Mouse (Mus musculus): Measurements from ENCODE around the gene Gm17416. TPM values are rescaled to one million over a fixed set of nuclear protein-coding genes. Genes with fewer than 3 reads are reported as not detected.
A peak's percentile ranks its signal among the peaks of the same experiment; 100 is the strongest.

The Gm17416 gene
- not detected in 2 replicates for polyA plus RNA-seq (2015; fragmentation: Nextera tagmentation; extraction: Ambion mirVana)

- H3K9ac ChIP-seq, result no peak within 1 kb of the TSS
- no peak within 1 kb of the TSS for H3K27ac ChIP-seq
- no peak within 1 kb of the TSS for H3K4me2 ChIP-seq
- no peak for ATAC-seq
- H3K9me3 ChIP-seq (replicated peaks), result no peaks in the 10 kb centered on the region
- no peaks in the 10 kb centered on the region for H3K36me3 ChIP-seq (ENCODE audit: poor library complexity, severe bottlenecking)
- no peak within 1 kb of the TSS for H3K4me3 ChIP-seq
- H3K4me1 ChIP-seq, result no peaks in the 10 kb centered on the region
- no peaks in the 10 kb centered on the region for H3K27me3 ChIP-seq
- 80% methylated on average over 5 of the region's 5 CpGs for WGBS
Observed at GRCm38 (mm10) chr2:152569038-152569437, at the start of gene Gm17416. Gene Gm17416, plus strand, starts transcription at chr2:152569338.

- H3K27me3 ChIP-seq, result no peaks in the 10 kb centered on the region
- H3K9me3 ChIP-seq (replicated peaks), result no peaks in the 10 kb centered on the region
- no peak for ATAC-seq
- no peak within 1 kb of the TSS for H3K4me3 ChIP-seq
- no peak within 1 kb of the TSS for H3K27ac ChIP-seq
- H3K4me2 ChIP-seq, result no peak within 1 kb of the TSS
- H3K4me1 ChIP-seq, result no peaks in the 10 kb centered on the region
- H3K9ac ChIP-seq, result no peak within 1 kb of the TSS
- H3K36me3 ChIP-seq (ENCODE audit: poor library complexity, severe bottlenecking), result no peaks in the 10 kb centered on the region
- 57% methylated on average over 13 of the region's 13 CpGs for WGBS
Observed at GRCm38 (mm10) chr2:152539944-152540710, 29.0 kb upstream of the Gm17416 start, which contains the start of gene Defb29. Gene Defb29, minus strand, starts transcription at chr2:152540098.

DNA sequence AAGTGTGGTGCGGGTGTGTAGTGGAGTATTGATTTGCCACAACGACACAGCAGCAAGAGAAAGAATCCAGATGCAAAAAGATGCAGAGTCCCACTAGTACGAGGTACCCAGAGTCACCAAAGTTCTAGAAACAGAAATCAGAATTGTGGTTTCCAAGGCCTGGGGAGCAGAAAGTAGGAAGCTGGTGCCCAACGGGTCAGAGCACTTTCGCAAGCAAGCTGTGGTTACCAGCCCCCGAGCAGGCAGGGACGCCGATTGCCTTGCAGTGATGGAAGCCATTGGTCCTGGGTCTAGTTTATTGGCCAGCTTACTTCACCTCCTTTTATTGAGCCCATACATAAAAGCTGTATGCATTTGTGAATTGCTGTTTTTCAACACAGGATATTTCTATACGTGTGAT, 27.2 kb upstream of the Gm17416 start:
- H3K36me3 ChIP-seq (ENCODE audit: poor library complexity, severe bottlenecking), result no peaks in the 10 kb centered on the region
- no peak overlapping the region for H3K27ac ChIP-seq
- no peak overlapping the region for H3K4me3 ChIP-seq
- H3K27me3 ChIP-seq, result no peaks in the 10 kb centered on the region
- H3K9ac ChIP-seq, result no peak overlapping the region
- H3K4me2 ChIP-seq, result no peak overlapping the region
- no peaks in the 10 kb centered on the region for H3K9me3 ChIP-seq (replicated peaks)
- WGBS, result 87% methylated on average over 9 of the region's 9 CpGs
- no peak for ATAC-seq
- no peaks in the 10 kb centered on the region for H3K4me1 ChIP-seq

DNA sequence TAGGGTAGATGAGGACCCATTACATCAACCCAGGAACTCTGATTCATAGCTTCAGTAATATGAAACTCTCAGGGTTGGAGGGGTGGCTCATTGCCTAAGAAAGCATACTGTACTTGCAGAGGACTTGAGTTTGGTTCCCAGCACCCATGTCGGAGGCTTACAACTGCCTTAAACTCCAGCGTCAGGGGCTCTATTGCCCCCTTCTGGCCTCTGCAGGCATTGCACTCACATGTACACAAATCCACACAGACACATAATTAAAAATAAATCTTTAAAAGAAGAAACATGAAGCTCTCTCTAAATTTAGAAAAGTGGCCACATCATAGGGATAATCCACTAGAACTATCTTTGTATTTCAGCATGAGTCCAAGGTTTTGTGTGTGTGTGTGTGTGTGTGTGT, 26.2 kb upstream of the Gm17416 start:
- H3K27ac ChIP-seq, result no peak overlapping the region
- WGBS, result 79% methylated on average over 2 of the region's 2 CpGs
- H3K4me1 ChIP-seq, result no peaks in the 10 kb centered on the region
- no peak overlapping the region for H3K4me2 ChIP-seq
- H3K4me3 ChIP-seq, result no peak overlapping the region
- no peak overlapping the region for H3K9ac ChIP-seq
- no peaks in the 10 kb centered on the region for H3K36me3 ChIP-seq (ENCODE audit: poor library complexity, severe bottlenecking)
- no peaks in the 10 kb centered on the region for H3K9me3 ChIP-seq (replicated peaks)
- H3K27me3 ChIP-seq, result no peaks in the 10 kb centered on the region
- no peak for ATAC-seq

DNA sequence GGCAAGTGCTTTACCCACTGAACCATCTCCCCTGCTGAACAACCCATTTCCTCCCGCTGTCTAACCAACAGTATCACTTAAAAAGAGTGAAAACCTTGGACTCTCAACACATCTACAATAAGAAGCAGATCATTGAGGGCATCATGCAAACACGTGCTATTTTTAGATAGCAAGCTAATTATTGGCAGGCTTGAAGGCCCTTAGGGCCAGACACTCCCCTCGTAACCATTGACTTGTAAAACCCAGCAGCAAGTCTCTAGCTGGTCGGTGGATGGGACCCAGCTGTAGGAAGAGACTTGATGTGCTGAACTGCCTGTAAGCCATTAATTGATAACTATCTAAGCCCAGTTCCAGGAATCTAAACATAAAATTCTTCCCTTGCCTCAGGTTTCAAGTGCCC, 25.7 kb upstream of the Gm17416 start:
- no peaks in the 10 kb centered on the region for H3K9me3 ChIP-seq (replicated peaks)
- WGBS, result 84% methylated on average over 4 of the region's 4 CpGs
- ATAC-seq, result no peak

DNA sequence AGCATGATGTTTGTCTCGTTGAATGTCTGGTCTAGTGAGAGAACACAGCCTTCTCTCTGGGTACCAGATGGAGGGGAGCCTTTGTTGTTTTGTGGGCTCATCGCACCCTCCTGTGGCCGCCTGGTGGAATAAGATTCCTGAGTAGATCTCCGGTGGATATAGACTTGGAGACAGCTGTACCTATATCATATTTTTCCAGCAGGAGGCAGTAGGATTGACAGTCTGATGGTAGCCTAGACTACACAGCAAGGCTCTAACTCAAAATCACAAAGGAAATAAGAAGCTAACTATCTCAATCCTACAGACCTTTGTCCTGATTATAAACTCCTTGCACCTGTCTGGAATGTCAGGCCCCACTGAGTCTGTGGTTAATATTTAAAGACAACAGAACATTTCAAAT, 24.4 kb upstream of the Gm17416 start:
- Histone ChIP-seq H3K27me3 (no peaks in the 10 kb centered on the region), H3K4me3 (no peak overlapping the region), H3K4me2 (no peak overlapping the region), H3K9ac (no peak overlapping the region), H3K9me3 (replicated peaks) (no peaks in the 10 kb centered on the region), H3K4me1 (no peaks in the 10 kb centered on the region), H3K36me3 (ENCODE audit: poor library complexity, severe bottlenecking) (no peaks in the 10 kb centered on the region), H3K27ac (no peak overlapping the region)
- 15% methylated on average over 4 of the region's 4 CpGs for WGBS
- ATAC-seq, result peak; percentile 80; the same call in 1 of the 2 replicates

More for the DNA sequence above, 25.7 kb upstream of the Gm17416 start:
- Histone ChIP-seq H3K27me3 (no peaks in the 10 kb centered on the region), H3K27ac (no peak overlapping the region), H3K4me3 (no peak overlapping the region), H3K36me3 (ENCODE audit: poor library complexity, severe bottlenecking) (no peaks in the 10 kb centered on the region), H3K9ac (no peak overlapping the region), H3K4me1 (no peaks in the 10 kb centered on the region), H3K4me2 (no peak overlapping the region)

DNA sequence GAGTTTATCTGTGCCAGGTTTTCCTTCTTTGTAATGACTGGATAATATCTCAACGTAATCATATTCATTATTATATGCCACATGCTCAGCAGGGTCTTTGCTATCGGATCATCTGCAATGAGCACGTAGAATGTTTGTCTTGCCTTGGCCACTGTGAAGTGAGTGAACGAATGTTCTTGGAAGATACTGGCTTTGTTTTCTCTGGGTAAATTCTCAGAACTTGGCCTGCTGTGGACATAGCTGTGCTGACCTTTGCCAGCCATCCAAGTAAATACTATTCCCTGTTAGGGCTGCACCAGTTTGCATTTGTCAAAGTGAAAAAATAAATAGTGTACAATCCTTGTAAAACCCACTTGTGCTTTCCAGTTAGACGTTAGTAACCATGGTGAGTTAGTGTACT, 21.0 kb upstream of the Gm17416 start:
- Histone ChIP-seq H3K4me1 (no peaks in the 10 kb centered on the region), H3K9ac (no peak overlapping the region), H3K9me3 (replicated peaks) (no peaks in the 10 kb centered on the region), H3K27me3 (no peaks in the 10 kb centered on the region), H3K4me3 (no peak overlapping the region), H3K36me3 (ENCODE audit: poor library complexity, severe bottlenecking) (no peaks in the 10 kb centered on the region), H3K27ac (no peak overlapping the region), H3K4me2 (no peak overlapping the region)
- ATAC-seq, result no peak
- 83% methylated on average over 5 of the region's 5 CpGs for WGBS

DNA sequence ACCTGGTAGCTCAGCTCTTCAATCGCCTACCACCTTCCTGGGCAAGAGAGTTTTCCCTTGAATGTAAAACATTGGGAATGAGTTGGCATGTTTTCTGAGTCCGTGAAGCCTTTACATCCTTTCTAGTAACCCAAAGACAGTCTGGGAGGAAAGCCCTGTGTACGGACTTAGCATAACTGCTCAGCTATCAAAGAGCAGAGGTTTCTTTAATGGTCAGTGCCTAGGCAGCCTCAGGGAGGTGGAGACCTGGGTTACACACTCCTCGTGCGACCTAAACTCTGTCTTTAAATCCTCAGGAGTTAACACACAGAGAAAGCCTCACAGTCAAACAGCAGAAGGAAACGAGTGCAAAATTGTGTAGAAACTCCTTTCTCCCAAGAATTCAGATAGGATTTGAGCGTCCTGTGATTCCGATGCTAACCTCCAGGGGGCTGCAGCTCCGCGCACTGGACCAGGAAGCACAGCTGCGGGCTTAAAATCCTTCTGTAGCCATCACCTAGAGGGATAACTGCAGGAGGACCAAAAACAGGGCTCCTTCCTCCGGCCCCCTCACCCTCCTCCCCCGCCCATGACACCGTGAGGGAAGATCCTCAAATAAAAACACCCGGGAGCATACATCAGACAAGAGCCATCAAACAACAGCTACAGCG, 15.2 kb upstream of the Gm17416 start:
- H3K36me3 ChIP-seq (ENCODE audit: poor library complexity, severe bottlenecking), result no peaks in the 10 kb centered on the region
- 0 out of 2 replicates have a peak, but pooled peaks cover 4% of the 10 kb centered on the region for H3K4me1 ChIP-seq
- H3K4me2 ChIP-seq, result peak overlapping the region; percentile 44
- no peaks in the 10 kb centered on the region for H3K9me3 ChIP-seq (replicated peaks)
- no peak overlapping the region for H3K27ac ChIP-seq
- no peak overlapping the region for H3K4me3 ChIP-seq
- H3K9ac ChIP-seq, result peak overlapping the region; percentile 32; the same call in 1 of the 2 replicates
- ATAC-seq, result no peak
- no peaks in the 10 kb centered on the region for H3K27me3 ChIP-seq
- 13% methylated on average over 16 of the region's 16 CpGs for WGBS

DNA sequence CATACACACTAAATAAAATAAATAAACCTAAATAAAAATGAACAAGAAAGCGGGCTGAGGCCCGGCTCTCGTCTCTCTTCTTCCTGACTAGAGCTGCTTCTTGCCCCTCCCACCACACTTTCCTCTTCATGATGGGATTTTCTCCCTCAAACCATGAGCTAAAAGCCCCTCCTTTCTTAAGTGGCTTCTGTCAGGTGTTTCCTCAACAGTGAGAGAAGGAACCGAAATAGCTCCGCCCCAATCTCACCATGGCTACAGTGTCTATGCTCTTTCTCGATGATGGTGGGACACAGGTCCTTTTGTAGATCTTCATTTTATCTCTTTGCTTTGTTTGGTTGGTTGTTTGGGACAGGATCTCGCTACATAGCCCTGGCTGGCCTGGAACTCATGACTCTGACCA, 12.5 kb upstream of the Gm17416 start:
- Histone ChIP-seq H3K9me3 (replicated peaks) (no peaks in the 10 kb centered on the region), H3K4me2 (no peak overlapping the region), H3K27me3 (no peaks in the 10 kb centered on the region), H3K9ac (no peak overlapping the region), H3K4me3 (no peak overlapping the region), H3K27ac (no peak overlapping the region), H3K4me1 (0 out of 2 replicates have a peak, but pooled peaks cover 4% of the 10 kb centered on the region), H3K36me3 (ENCODE audit: poor library complexity, severe bottlenecking) (no peaks in the 10 kb centered on the region)
- no peak for ATAC-seq
- WGBS, result 88% methylated on average over 7 of the region's 7 CpGs

- Histone ChIP-seq H3K9ac (no peak overlapping the region), H3K9me3 (replicated peaks) (no peaks in the 10 kb centered on the region)
Observed at GRCm38 (mm10) chr2:152569881-152570280, 743 bp downstream of the Gm17416 start.

DNA sequence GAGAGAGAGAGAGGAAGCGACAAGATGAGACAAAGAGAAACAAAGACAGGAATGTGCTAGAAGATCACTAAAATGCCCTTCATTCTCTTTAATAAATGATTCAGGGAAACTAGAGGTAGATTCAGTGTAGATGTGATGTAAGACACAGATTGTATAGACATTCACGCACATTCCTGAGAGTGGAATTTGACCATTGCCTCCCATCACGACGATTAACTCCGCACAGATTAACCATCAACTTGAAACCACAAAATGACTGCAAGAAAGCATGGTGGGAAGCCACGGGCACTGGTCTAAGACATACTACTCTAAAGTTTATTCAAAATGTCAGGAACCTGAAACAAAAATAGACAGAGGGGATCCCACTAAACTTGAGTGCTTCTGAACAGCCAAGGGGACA, 1.2 kb downstream of the Gm17416 start:
- Histone ChIP-seq H3K27me3 (no peaks in the 10 kb centered on the region), H3K9ac (no peak overlapping the region), H3K4me2 (no peak overlapping the region), H3K4me1 (no peaks in the 10 kb centered on the region), H3K9me3 (replicated peaks) (no peaks in the 10 kb centered on the region), H3K27ac (no peak overlapping the region), H3K4me3 (no peak overlapping the region), H3K36me3 (ENCODE audit: poor library complexity, severe bottlenecking) (no peaks in the 10 kb centered on the region)
- ATAC-seq, result no peak
- 86% methylated on average over 6 of the region's 6 CpGs for WGBS

More at GRCm38 (mm10) chr2:152569881-152570280, 743 bp downstream of the Gm17416 start:
- H3K27ac ChIP-seq, result no peak overlapping the region
- H3K4me3 ChIP-seq, result no peak overlapping the region
- no peak overlapping the region for H3K4me2 ChIP-seq
- 82% methylated on average over 4 of the region's 4 CpGs for WGBS
- no peaks in the 10 kb centered on the region for H3K4me1 ChIP-seq
- H3K36me3 ChIP-seq (ENCODE audit: poor library complexity, severe bottlenecking), result no peaks in the 10 kb centered on the region
- no peak for ATAC-seq
- H3K27me3 ChIP-seq, result no peaks in the 10 kb centered on the region

DNA sequence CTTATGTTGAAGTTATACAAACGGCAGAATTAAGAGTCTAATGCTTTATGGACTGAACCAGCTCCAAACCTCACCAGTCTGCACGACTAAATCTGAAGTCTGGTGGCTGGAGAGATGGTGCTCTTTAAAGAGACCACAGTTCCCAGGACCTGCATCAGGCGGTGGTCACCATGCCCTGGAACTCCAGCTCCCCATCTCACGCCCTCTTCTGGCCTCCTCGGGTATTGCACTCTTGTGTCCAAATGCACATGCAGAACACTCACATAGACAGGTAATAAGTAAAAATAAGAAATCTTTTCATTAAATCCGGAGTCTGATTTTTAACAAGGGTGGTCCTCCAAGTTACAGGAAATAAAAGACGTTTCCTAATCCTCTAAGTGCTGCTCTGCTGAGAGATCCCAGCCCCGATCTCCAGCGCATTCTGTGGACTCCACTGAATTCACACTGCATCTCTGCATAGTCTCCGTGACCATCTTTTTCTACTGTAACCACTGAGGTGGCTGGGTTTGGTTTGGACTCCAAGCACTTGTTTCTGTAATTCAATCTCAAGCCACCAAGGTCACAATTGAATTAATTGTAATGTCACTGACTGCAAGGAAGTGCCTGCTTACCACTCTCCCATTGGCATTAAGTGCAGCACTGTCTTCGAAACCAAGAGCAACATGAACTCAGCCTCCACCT, 3.1 kb downstream of the Gm17416 start, which contains the start of gene Defb21:
Defb21 (plus strand) TSS at position 631 of the 681 bp plus-strand sequence.
- no peak for ATAC-seq
- Histone ChIP-seq H3K36me3 (ENCODE audit: poor library complexity, severe bottlenecking) (no peaks in the 10 kb centered on the region), H3K9ac (no peak within 1 kb of the TSS), H3K4me2 (no peak within 1 kb of the TSS), H3K4me3 (no peak within 1 kb of the TSS), H3K9me3 (replicated peaks) (no peaks in the 10 kb centered on the region), H3K27ac (no peak within 1 kb of the TSS), H3K27me3 (no peaks in the 10 kb centered on the region), H3K4me1 (no peaks in the 10 kb centered on the region)
- WGBS, result 64% methylated on average over 11 of the region's 11 CpGs

Data from forebrain, embryonic 13.5 days (tissue).